Mouse (Mus musculus): ENCODE measurements around the gene Cys1. TPM values are rescaled to one million over a fixed set of nuclear protein-coding genes. Genes with fewer than 3 reads are reported as not detected.

The Cys1 gene
- polyA plus RNA-seq, 1 experiment from 2014 or later: 0.61 TPM

DNA sequence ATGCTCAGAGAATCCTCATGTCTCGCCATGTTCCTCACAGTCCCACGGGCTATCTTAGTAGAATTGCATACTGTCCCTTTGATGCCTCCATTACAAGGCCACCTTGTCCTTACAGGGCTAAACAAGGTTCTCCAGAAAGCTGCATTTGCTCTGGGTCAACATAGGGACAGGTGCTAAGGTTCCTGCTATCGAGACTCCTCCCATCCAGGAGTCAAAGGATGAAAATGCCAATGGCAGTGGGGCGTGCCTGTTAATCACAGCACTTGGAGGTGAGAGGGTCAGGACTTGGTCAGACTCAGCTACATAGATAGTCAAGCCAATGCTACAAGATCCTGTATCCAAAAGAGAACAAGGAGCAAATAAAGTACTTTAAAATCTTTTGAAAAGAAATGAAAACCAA is 62.2 kb downstream of the Cys1 start:
- Histone ChIP-seq H3K9ac (no peak overlapping the region), H3K36me3 (replicated peaks) (no peaks in the 10 kb centered on the region), H3K9me3 (replicated peaks) (no peaks in the 10 kb centered on the region), H3K27me3 (no peaks in the 10 kb centered on the region; the same call in 1 of the 2 replicates), H3K4me1 (replicated peaks) (0 out of 2 replicates have a peak, but pooled peaks cover 4% of the 10 kb centered on the region), H3K4me3 (replicated peaks) (no peak overlapping the region), H3K27ac (replicated peaks) (no peak overlapping the region), H3K4me2 (no peak overlapping the region)
- no peak for ATAC-seq (ENCODE audit: insufficient read depth)
- 56% methylated on average over 4 of the region's 4 CpGs for WGBS (ENCODE audit: insufficient replicate concordance)

Other genes with a start within 250 kb of the Cys1 start
- 8.2 and 9.1 TPM in 2 replicates for gene Taf1b, start 183.5 kb downstream of the Cys1 start, polyA plus RNA-seq (2015; fragmentation: Nextera tagmentation; extraction: Ambion mirVana)
- 0.48 and 0.60 TPM in 2 replicates for gene Grhl1, start 109.5 kb downstream of the Cys1 start, polyA plus RNA-seq (2015; fragmentation: Nextera tagmentation; extraction: Ambion mirVana)
- gene Klf11, start 30.5 kb downstream of the Cys1 start, polyA plus RNA-seq (2015; fragmentation: Nextera tagmentation; extraction: Ambion mirVana): 9.3 and 10.2 TPM in 2 replicates
- gene Rrm2, start 26.4 kb upstream of the Cys1 start, polyA plus RNA-seq (2015; fragmentation: Nextera tagmentation; extraction: Ambion mirVana): 444 and 469 TPM in 2 replicates
- gene Mboat2, start 149.1 kb upstream of the Cys1 start, polyA plus RNA-seq (2015; fragmentation: Nextera tagmentation; extraction: Ambion mirVana): 3.9 and 4.3 TPM in 2 replicates